Mouse (Mus musculus): ENCODE data around the gene Erc1. TPM values are rescaled to one million over a fixed set of nuclear protein-coding genes. Genes with fewer than 3 reads are reported as not detected.

The Erc1 gene
- polyA plus RNA-seq, 1 experiment from 2014 or later: 26.0 TPM

DNA sequence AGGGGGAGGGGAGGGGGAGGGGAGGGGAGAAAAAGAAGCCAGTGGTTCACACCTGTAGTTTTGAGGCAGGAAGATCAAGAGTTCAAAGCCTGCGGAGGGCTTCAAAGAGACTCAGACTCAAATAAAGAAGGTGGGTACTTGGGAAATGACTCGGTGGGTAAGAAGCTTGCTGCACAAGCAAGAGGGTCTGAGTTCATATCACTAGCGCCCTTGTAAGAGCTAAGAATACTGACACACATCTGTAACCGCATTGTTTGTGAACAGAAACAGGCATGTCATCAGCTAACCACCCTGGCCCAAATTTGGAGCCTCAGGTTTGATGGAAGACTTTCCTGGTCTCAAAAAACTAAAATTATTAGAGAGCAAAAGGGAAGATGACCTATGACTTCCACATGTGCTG lies 110.3 kb downstream of the Erc1 start:
- Histone ChIP-seq H3K27ac (no peak overlapping the region), H3K36me3 (peaks cover 21% of the 10 kb centered on the region), H3K9me3 (no peaks in the 10 kb centered on the region), H3K27me3 (ENCODE audit: insufficient read depth, poor library complexity, severe bottlenecking) (no peaks in the 10 kb centered on the region), H3K4me3 (no peak overlapping the region), H3K4me1 (replicated peaks) (no peaks in the 10 kb centered on the region)
- 93% methylated on average over 4 of the region's 4 CpGs for WGBS
- DNase-seq (ENCODE audit: low spot score): no peak

DNA sequence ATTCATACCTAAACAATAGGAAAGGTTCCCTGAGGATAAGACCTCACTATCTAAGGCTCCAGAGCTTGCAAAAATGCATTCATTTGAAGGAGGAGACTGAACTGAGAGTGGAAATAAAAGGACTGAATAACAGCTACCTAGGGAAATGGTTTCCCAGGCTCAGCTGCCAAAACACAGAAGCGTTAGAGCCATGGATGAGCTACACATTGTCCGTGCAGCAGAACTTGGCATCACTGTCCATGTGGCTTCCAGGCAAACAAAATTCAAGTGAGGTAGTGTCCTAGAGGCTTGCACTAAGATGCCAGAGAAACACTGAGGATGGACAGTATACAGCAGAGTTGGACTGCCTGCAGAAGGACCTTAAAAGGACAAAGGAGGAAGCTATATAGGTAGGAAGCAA lies 112.0 kb downstream of the Erc1 start:
- Histone ChIP-seq H3K27me3 (ENCODE audit: insufficient read depth, poor library complexity, severe bottlenecking) (no peaks in the 10 kb centered on the region), H3K9me3 (no peaks in the 10 kb centered on the region), H3K4me3 (no peak overlapping the region), H3K36me3 (peaks cover 3% of the 10 kb centered on the region; the same call in 1 of the 2 replicates), H3K4me1 (replicated peaks) (no peaks in the 10 kb centered on the region), H3K27ac (no peak overlapping the region)
- WGBS: 92% methylated on average over 2 of the region's 2 CpGs
- no peak for DNase-seq (ENCODE audit: low spot score)

- DNase-seq (ENCODE audit: low spot score): no peak
- no peaks in the 10 kb centered on the region for H3K36me3 ChIP-seq
- no peaks in the 10 kb centered on the region for H3K4me1 ChIP-seq (replicated peaks)
- no peaks in the 10 kb centered on the region for H3K9me3 ChIP-seq
- H3K27ac ChIP-seq: no peak overlapping the region
- H3K4me3 ChIP-seq: no peak overlapping the region
- 93% methylated on average over 2 of the region's 2 CpGs for WGBS
- no peaks in the 10 kb centered on the region for H3K27me3 ChIP-seq (ENCODE audit: insufficient read depth, poor library complexity, severe bottlenecking)
Observed at GRCm38 (mm10) chr6:119731155-119731554, 116.8 kb downstream of the Erc1 start.

DNA sequence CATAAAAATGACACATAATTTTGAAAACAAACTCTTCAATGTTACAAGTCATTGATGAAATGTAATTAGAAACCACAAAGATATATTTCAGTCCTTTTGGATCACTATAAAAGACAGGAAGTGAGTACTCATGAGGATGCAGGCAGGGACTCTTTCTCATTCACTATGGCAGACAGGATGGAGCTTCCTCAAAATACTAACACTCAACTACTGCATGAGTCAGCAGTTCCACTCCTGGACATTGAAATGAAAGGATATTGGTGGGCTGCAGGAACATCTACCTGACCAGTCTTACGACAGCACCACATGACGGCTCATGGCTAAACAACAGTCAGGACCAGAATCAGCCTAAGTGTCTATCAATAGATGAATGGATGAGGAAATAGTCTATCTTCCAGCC lies 132.7 kb downstream of the Erc1 start:
- DNase-seq (ENCODE audit: low spot score): no peak
- Histone ChIP-seq H3K9me3 (no peaks in the 10 kb centered on the region), H3K36me3 (peaks cover 4% of the 10 kb centered on the region; the same call in 1 of the 2 replicates), H3K4me3 (no peak overlapping the region), H3K27me3 (ENCODE audit: insufficient read depth, poor library complexity, severe bottlenecking) (no peaks in the 10 kb centered on the region), H3K27ac (no peak overlapping the region), H3K4me1 (replicated peaks) (no peaks in the 10 kb centered on the region)
- 99% methylated on average over 2 of the region's 2 CpGs for WGBS

DNA sequence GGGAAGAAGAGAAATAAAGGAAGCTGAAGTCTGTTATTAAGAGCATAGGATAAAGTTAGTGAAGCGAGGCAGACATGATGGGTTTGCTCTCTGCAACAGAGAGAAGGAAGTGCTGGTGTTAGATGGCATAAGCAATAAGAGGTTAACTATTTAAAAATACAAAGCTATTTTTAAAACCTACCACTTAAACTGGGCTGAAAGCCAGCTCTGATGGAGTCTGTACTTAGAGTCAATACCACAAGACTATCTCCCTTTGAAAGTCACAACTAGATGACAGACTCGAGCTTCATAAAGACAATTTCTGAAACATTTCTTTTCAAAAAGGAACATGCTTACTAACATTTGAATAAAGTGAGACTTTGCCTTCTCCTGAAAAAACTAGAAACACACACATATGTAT lies 134.0 kb downstream of the Erc1 start:
- no peak for DNase-seq (ENCODE audit: low spot score)
- no peaks in the 10 kb centered on the region for H3K4me1 ChIP-seq (replicated peaks)
- peaks cover 4% of the 10 kb centered on the region; the same call in 1 of the 2 replicates for H3K36me3 ChIP-seq
- H3K4me3 ChIP-seq: no peak overlapping the region
- H3K9me3 ChIP-seq: no peaks in the 10 kb centered on the region
- no peaks in the 10 kb centered on the region for H3K27me3 ChIP-seq (ENCODE audit: insufficient read depth, poor library complexity, severe bottlenecking)
- WGBS: 95% methylated on average over 2 of the region's 2 CpGs
- no peak overlapping the region for H3K27ac ChIP-seq

DNA sequence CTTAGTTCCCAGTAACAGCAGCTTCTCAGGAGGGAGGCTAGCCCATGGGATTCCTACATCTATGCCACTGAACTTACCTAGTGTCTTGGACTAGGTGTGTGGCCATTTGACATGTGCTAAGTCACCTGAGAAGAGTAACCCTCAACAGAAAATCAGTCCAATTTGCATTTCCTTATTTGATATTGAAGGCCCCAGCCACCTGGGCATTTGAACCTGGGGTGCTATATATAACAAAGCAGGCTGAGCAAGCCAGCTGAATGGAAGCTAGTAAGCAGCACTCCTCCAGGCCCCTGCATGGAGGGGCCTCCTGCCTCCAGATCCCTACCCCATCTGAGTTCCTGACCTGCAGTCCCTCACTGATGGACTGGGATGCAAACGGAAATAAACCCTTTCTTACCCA lies 135.5 kb downstream of the Erc1 start:
- Histone ChIP-seq H3K27me3 (ENCODE audit: insufficient read depth, poor library complexity, severe bottlenecking) (no peaks in the 10 kb centered on the region), H3K36me3 (peaks cover 4% of the 10 kb centered on the region; the same call in 1 of the 2 replicates), H3K27ac (no peak overlapping the region), H3K9me3 (no peaks in the 10 kb centered on the region), H3K4me1 (replicated peaks) (no peaks in the 10 kb centered on the region), H3K4me3 (no peak overlapping the region)
- no peak for DNase-seq (ENCODE audit: low spot score)
- 85% methylated on average over 1 of the region's 1 CpGs for WGBS

GRCm38 (mm10) chr6:119711649-119712305 lies 136.2 kb downstream of the Erc1 start:
- WGBS: 79% methylated on average over 8 of the region's 8 CpGs
- Histone ChIP-seq H3K4me3 (no peak overlapping the region), H3K36me3 (peaks cover 4% of the 10 kb centered on the region; the same call in 1 of the 2 replicates), H3K4me1 (replicated peaks) (no peaks in the 10 kb centered on the region), H3K9me3 (no peaks in the 10 kb centered on the region), H3K27me3 (ENCODE audit: insufficient read depth, poor library complexity, severe bottlenecking) (no peaks in the 10 kb centered on the region), H3K27ac (no peak overlapping the region)
- no peak for DNase-seq (ENCODE audit: low spot score)

GRCm38 (mm10) chr6:119709552-119709951 lies 138.4 kb downstream of the Erc1 start:
- no peaks in the 10 kb centered on the region for H3K9me3 ChIP-seq
- H3K4me3 ChIP-seq: no peak overlapping the region
- H3K27ac ChIP-seq: no peak overlapping the region
- peaks cover 8% of the 10 kb centered on the region; the same call in 1 of the 2 replicates for H3K36me3 ChIP-seq
- H3K27me3 ChIP-seq (ENCODE audit: insufficient read depth, poor library complexity, severe bottlenecking): no peaks in the 10 kb centered on the region
- no peak for DNase-seq (ENCODE audit: low spot score)
- no peaks in the 10 kb centered on the region for H3K4me1 ChIP-seq (replicated peaks)

DNA sequence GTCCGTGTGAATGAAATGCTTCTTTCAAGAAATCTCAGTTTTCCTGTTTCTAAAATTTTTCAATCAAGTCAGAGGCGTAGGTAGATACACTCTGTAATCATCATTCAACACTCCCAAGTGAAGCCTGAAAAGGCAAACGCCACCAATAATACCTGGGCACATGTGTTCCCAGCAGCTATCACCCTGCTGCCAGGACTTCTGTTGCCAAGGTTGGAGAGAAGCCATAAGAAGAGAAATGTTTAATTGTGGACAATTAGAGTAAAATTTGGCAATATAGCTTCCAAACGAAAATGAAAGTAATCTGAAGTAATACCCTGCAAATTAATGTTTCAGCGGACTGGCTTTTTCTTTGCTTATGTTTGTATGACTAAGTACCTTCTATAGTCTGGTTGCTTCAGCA lies 140.1 kb downstream of the Erc1 start:
- WGBS: 93% methylated on average over 5 of the region's 5 CpGs
- Histone ChIP-seq H3K36me3 (0 out of 2 replicates have a peak, but pooled peaks cover 4% of the 10 kb centered on the region), H3K4me3 (no peak overlapping the region), H3K4me1 (replicated peaks) (no peaks in the 10 kb centered on the region), H3K27me3 (ENCODE audit: insufficient read depth, poor library complexity, severe bottlenecking) (no peaks in the 10 kb centered on the region), H3K27ac (no peak overlapping the region), H3K9me3 (no peaks in the 10 kb centered on the region)
- no peak for DNase-seq (ENCODE audit: low spot score)

DNA sequence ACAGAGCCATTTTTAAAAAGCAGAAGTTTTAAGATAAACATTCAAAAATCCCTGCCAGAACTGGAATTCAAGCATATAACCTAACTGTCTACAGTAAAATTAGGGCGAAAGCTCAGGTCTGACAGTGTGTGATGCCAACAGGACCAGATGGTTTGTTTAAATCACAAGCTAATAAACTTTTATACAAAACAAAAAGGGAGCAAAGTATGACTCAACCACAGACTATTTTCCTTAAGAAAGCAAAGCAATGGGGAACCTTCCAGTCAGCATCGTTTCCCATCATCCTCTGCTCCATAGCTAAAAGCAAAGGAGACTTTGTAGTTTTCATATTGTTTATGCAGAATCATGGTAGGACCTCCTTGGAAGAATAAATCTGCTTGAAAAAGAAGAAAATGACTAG lies 143.1 kb downstream of the Erc1 start:
- Histone ChIP-seq H3K27ac (no peak overlapping the region), H3K36me3 (0 out of 2 replicates have a peak, but pooled peaks cover 4% of the 10 kb centered on the region), H3K4me1 (replicated peaks) (no peaks in the 10 kb centered on the region), H3K9me3 (no peaks in the 10 kb centered on the region), H3K27me3 (ENCODE audit: insufficient read depth, poor library complexity, severe bottlenecking) (no peaks in the 10 kb centered on the region), H3K4me3 (no peak overlapping the region)
- no peak for DNase-seq (ENCODE audit: low spot score)
- WGBS: 94% methylated on average over 2 of the region's 2 CpGs

- no peak for DNase-seq (ENCODE audit: low spot score)
- H3K9me3 ChIP-seq: no peaks in the 10 kb centered on the region
- H3K4me1 ChIP-seq (replicated peaks): no peaks in the 10 kb centered on the region
- H3K27me3 ChIP-seq (ENCODE audit: insufficient read depth, poor library complexity, severe bottlenecking): no peaks in the 10 kb centered on the region
- H3K36me3 ChIP-seq: peaks cover 28% of the 10 kb centered on the region
- H3K27ac ChIP-seq: no peak overlapping the region
- WGBS: 93% methylated on average over 5 of the region's 5 CpGs
- no peak overlapping the region for H3K4me3 ChIP-seq
Observed at GRCm38 (mm10) chr6:119692754-119693153, 155.2 kb downstream of the Erc1 start.

GRCm38 (mm10) chr6:119686470-119686869 lies 161.5 kb downstream of the Erc1 start:
- H3K4me3 ChIP-seq: no peak overlapping the region
- no peaks in the 10 kb centered on the region for H3K27me3 ChIP-seq (ENCODE audit: insufficient read depth, poor library complexity, severe bottlenecking)
- H3K9me3 ChIP-seq: no peaks in the 10 kb centered on the region
- DNase-seq (ENCODE audit: low spot score): no peak
- no peak overlapping the region for H3K27ac ChIP-seq
- H3K36me3 ChIP-seq: peaks cover 20% of the 10 kb centered on the region; the same call in 1 of the 2 replicates
- H3K4me1 ChIP-seq (replicated peaks): no peaks in the 10 kb centered on the region

DNA sequence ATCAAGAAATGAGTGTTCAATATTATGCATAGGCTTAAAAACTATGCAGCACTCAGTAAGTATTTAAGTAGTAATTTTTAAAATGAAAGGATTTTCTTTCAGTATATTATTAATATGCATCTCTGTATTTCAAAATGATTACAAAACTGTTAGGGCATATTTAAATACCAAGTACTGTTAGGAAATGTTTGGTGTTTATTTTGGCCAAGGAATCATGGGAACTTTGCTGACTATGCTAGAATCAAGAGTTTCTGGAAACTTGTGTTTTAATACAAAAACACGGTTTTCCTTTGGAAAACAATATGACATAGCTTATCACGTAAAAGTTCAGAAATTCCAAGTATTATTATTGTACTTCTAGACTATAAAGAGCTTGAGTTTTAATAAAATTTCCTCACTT lies 167.2 kb downstream of the Erc1 start:
- H3K27ac ChIP-seq: no peak overlapping the region
- H3K9me3 ChIP-seq: no peaks in the 10 kb centered on the region
- H3K27me3 ChIP-seq (ENCODE audit: insufficient read depth, poor library complexity, severe bottlenecking): no peaks in the 10 kb centered on the region
- H3K36me3 ChIP-seq: peaks cover 20% of the 10 kb centered on the region; the same call in 1 of the 2 replicates
- H3K4me1 ChIP-seq (replicated peaks): no peaks in the 10 kb centered on the region
- DNase-seq (ENCODE audit: low spot score): no peak
- 92% methylated on average over 2 of the region's 2 CpGs for WGBS
- no peak overlapping the region for H3K4me3 ChIP-seq

- no peaks in the 10 kb centered on the region for H3K27me3 ChIP-seq (ENCODE audit: insufficient read depth, poor library complexity, severe bottlenecking)
- WGBS: 94% methylated on average over 7 of the region's 7 CpGs
- no peak for DNase-seq (ENCODE audit: low spot score)
- H3K27ac ChIP-seq: no peak overlapping the region
- H3K4me1 ChIP-seq (replicated peaks): no peaks in the 10 kb centered on the region
- H3K36me3 ChIP-seq: peaks cover 22% of the 10 kb centered on the region; the same call in 1 of the 2 replicates
- H3K9me3 ChIP-seq: no peaks in the 10 kb centered on the region
- no peak overlapping the region for H3K4me3 ChIP-seq
Observed at GRCm38 (mm10) chr6:119674811-119675209, 173.2 kb downstream of the Erc1 start.

Data from hindbrain, embryonic 10.5 days (tissue).